Mouse (Mus musculus): ENCODE measurements around the gene Gm36210.
A peak's percentile ranks its signal among the peaks of the same experiment; 100 is the strongest.
"Not testable (repeated sequence)": the region's sequence is repeated elsewhere in the genome, so short reads cannot be mapped to it uniquely, and the experiment has no call there.

Gene Gm36210

DNA sequence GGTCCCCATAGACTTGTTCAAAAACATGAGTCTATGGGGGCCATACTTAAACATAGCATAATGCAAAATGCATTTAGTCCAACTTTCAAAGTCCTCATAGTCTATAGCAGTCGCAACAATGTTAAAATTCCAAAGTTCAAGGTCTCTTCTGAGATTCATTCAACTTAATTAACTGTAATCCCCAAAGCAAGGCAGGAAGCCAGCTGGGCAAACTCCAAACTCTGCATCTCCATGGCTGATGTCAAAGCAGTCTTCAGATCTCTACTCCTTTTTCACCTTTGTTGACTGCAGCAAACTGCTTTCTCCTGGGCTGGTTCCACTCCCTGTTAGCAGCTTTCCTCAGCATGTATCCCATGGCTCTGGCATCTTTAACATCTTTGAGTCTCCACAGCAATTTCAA is 27.3 kb downstream of the Gm36210 start:
- DNase-seq (ENCODE audit: low read depth, low spot score), result not testable (repeated sequence)

DNA sequence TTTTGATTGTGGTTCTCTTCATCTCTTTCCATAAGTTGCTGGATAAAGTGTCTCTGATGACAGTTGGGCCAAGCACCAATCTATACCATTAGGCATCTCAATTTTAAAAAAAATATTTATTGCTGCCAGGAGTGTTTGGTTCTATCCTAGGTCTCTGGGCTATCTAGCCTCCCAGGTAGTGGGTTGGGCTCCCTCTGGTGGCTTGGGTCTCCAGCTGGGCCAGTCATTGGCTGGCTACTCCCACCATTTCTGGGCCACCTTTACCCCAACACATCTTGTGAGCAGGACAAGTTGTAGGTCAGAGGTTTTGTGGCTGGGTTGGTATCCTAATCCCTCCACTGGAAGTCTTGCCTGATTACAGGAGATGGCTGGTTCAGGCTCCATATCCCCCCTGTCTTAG is 28.1 kb downstream of the Gm36210 start:
- no peak for DNase-seq (ENCODE audit: low read depth, low spot score)

DNA sequence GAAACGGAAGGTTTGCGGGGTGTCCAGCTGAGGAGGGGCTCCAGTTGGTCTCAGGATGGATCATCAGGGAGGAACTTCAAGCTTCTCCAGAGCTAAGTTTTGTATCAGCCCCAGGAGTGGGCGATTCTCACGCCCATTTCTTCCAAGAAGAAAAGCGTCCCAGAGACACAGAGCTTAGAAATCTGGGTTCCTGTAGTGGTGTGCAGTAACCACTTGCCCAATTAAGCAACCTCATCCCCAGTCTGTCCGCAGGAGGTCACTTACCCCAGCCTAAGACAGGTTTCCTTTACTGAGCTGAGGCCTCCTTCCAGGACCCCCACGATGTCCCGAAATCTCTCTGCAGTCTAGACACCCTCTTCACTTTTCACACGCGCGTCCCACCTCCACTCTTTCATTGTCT is 29.1 kb downstream of the Gm36210 start:
- DNase-seq (ENCODE audit: low read depth, low spot score), result no peak

DNA sequence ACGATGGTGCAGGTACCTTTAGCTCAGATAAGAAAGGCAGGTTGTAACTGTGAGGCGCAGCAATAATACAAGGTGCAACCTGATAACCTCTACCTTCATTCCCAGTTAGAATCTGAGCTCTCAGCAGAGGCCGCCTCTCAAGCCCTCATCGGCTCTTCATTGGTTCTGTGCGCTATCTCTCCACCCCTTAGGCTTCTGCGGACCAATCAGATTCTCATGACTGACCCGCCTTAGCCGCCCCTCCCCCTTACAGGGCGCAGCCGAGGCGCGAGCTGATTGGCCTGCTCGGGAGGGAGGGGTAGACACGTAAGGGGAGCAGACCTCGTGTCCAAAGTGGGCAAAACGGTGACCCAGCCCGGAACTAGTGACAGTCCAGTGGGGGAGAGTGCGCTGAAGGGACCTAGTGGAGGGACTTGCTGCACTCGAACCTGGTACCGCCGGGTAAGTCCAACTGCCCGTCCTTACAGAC is 29.5 kb downstream of the Gm36210 start, which contains the start of gene Isoc2a:
TSS of gene Isoc2a (plus strand) at position 401 of the 469 bp plus-strand sequence.
- peak; percentile 96 for DNase-seq (ENCODE audit: low read depth, low spot score)

DNA sequence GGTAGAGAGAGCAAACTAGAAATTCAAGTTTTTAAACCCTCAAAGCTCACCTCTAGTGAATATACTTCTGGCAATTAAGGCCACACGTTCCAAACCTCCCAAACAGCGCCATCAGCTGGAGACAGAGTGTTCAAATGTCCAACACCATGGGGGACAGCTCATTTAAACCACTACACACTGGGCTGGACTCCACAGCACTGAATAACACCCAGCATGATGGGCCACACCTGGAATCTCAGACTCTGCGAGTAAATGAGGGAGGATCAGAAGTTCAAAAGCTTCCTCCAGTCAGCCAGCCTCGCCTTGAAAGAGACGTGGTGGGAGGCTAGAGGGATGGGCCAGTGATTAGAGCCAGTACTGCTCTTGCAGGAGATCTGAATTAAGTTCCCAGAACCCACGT is 36.2 kb downstream of the Gm36210 start, which contains the start of gene Isoc2b:
TSS of gene Isoc2b (minus strand) at position 126 of the 400 bp plus-strand sequence.
- no peak for DNase-seq (ENCODE audit: low read depth, low spot score)

DNA sequence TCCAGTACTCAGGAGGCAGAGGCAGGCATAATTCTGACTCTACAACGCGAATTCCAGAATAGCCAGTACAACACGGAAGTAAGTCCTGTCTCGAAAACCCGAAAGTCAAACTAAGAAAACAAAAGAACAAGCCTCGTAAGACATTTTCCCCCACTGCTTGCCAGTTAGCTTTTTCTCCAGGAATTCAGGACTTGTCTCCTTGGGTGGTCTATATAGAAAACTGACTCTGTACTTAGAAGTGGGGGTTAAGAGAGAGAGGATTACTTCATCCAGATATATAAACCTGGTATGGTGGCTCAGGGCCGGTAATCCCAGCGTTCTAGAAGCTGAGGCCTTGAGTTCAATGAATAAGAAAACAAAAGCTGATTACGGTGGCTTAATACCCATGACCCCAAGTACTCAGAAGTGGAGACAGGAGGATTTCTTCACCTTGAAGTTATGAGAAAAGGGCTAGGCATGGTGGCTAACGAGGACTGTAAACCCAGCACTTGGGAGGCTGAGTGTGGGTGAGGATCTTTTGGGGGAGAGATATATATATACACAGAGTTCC is 39.6 kb downstream of the Gm36210 start:
- no peak for DNase-seq (ENCODE audit: low read depth, low spot score)

DNA sequence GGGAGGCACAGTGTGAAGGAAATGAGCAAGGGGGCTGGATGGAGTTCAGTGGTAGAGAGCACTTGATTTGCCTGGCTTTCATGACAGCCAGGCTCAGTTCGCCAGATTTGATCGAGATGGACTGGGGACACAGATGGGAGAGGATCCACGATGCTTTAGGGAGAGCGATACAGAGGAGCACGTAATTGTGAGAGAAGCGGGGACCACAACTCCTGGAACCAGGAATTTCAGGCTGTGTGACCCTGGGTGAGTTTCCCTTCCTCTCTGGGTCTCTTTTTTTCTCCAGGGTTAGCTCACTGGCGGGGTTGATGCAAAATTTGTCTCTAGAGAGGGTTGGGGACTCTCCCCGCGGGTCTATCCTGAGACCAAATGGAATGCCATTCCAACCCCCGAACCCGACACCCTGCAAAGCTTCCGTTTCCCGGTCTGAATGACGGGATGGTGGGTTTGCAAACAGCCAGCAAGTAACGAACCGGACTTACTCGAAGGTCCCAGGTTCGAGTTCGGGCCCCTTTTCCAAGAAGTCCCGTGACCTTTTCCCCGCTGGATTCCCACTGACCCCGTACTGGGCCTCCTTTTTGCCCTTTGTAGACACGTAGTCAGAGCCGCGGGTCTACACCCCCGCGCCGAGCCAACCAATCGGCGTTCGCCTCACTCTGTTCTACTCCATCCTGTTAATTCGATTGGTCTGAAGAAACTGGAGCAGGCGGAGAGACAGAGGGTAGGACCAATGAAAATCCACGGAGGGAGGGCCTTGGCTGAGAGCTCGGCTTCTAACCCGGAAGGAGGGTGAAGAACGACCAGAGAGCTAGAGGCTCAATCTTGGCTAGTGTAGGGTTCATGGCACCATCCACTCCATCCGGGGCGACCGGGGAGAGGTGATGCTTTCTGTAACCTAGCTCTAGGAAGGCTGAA is 40.5 kb downstream of the Gm36210 start:
- DNase-seq (ENCODE audit: low read depth, low spot score), result peak; percentile 97

DNA sequence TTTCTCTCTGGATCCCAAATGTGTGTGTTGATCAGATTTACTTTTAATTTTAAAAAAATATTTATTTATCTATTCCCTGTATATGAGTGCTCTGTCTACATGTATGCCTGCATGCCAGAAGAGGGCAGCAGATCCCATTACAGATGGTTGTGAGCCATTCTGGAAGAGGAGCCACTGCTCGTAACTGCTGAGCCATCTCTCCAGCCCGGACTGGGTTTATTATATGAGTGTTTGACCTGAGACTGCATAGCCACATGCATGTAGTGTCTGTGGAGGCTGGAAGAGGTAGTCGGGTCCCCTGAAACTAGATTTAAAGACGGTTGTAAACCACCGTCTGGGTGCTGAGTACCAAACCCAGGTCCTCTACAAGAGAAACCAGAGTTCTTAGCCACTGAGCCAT is 41.2 kb downstream of the Gm36210 start:
- no peak for DNase-seq (ENCODE audit: low read depth, low spot score)

DNA sequence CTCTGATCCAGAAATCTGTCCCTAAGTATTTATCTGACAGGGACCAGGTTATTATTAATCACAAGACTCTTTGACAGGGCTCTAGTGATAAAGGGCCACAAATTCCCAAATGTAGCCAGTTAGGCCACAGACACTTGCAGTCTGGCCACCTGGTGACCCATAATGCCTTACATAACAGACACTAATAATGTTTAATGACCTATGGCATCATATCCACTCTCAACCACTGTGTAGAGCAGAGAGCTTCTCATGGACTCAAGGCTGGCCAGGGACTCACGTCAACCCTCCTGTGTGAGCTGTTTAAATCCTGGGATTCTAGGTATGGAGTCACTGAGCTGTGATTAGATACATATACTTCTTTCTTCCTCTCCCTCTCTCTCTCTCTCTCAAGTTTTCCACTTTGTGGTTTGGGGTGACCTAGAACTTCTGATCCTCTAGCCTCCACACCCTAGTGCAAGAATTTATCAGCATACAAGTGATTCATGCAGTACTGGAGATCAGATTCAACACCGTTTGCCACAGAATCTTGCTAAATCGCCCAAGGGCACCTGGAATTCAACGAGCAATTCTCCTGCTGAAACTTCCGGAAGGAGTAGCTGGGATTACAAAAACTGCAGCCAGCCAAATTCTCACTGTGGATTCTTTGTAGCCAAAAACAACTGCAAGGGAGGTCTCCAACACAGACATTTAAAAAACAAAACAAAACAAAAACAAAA is 42.0 kb downstream of the Gm36210 start:
- no peak for DNase-seq (ENCODE audit: low read depth, low spot score)

DNA sequence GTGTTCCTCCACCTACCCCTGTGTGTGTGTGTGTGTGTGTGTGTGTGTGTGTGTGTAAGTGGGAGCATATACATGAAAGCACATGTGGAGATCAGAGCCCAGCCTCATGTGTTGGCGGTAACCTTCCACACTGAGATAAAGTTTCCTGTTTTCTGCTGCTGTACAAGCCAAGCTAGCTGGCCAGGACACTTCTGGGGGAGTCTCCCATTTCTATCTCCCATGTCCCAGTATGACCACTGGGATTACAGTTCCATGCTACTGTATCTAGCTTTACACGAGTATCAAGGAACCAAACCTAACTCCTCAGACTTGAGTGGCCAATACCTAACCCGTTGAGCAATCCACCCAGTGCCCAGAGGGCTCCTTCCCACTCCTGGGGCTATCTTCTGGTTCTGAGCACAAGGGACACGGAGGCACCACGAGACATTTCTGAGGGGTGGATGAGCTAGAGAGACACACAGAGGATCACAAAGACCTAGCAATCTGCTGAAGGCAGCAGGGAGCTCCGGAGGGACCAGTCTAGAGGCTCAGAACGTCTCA is 42.7 kb downstream of the Gm36210 start:
- no peak for DNase-seq (ENCODE audit: low read depth, low spot score)

DNA sequence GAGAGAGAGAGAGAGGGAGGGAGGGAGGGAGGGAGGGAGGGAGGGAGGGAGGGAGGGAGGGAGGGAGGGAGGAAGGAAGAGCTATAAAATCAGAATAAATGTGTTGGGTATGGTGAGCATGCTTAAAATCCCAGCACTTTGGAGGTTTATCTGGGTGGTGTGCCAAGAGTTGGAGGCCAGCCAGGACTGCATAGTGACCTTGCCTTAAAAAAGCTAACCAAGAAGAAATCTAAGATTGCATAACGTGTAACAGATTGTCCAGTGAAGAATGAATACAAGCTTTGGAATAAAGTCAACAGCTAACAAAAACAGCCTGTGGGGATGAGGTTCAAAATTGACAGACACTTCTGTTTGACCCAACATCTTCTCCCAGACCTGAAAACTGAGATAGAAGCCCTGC is 43.3 kb downstream of the Gm36210 start:
- no peak for DNase-seq (ENCODE audit: low read depth, low spot score)

DNA sequence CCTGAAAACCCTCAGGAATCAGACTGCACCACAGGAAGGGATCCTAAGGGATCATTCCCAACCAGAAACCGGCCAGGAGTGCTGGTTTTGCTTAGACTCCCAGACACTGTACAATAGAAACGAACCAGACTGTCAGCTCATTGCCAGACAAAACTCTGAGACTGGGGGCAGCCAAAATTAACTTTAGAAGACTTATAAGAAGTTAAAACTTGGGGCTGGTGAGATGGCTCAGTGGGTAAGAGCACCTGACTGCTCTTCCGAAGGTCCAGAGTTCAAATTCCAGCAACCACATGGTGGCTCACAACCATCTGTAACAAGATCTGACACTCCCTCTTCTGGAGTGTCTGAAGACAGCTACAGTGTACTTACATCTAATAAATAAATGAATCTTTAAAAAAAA is 45.4 kb downstream of the Gm36210 start:
- not testable (repeated sequence) for DNase-seq (ENCODE audit: low read depth, low spot score)

DNA sequence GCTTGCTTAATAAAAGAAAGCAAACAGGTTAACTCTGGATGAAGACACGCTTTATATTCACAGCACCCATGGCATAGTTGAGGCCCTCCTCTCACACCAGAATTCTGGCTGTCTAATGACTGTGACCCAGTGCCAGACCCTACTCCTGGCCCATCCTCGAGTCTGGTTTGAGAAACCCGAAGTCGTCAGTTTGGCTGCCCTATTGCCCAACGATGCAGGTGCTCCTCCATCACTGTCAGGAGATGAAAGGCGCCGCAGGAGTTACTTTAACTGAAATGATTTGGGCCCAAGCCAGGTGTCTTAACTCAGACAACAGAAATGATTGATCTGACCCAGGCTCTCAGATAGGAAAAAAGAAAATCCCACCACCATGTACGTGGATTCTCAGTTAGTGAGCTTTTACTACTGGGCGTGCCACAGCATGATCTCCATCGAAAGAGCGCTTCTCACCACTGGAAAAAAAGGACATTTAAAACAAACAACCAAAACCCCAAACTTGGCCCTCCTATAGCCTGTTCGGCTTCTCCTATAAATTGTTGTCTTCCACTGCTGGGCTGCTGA is 46.8 kb downstream of the Gm36210 start:
- no peak for DNase-seq (ENCODE audit: low read depth, low spot score)

DNA sequence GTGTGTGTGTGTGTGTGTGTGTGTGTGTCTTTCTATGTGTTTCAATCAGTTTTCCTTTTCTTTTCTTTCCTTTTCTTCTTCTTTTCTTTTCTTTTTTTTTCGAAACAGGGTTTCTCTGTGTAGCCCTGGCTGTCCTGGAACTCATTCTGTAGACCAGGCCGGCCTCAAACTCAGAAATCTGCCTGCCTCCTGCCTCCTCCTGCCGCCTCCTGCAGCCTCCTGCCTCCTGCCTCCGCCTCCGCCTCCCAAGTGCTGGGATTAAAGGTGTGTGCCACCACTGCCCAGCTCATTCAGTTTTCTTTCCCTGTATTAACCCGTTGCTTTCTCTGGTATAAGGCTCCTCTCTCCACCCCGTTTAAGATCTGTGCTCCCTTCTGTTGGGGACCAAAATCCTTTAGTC is 49.0 kb downstream of the Gm36210 start:
- no peak for DNase-seq (ENCODE audit: low read depth, low spot score)

DNA sequence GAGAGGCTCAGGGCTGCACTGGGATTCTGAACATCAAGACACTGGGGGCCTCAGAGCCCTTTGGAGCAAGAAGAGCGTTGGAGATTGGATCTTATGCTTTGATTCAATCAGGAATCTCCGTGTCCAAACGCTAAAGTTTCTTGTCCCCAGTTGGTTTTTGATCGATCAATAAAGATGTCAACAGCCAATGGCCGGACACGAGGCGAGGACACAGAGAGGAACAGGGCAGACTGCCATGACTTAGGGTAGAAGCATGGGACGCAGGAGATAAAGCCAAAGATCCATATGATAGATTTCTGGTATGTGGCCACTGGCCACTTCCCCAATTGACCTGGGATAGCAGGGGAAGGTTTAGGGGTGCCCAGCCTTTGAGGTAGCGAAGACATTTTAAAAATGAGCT is 49.8 kb downstream of the Gm36210 start:
- no peak for DNase-seq (ENCODE audit: low read depth, low spot score)

DNA sequence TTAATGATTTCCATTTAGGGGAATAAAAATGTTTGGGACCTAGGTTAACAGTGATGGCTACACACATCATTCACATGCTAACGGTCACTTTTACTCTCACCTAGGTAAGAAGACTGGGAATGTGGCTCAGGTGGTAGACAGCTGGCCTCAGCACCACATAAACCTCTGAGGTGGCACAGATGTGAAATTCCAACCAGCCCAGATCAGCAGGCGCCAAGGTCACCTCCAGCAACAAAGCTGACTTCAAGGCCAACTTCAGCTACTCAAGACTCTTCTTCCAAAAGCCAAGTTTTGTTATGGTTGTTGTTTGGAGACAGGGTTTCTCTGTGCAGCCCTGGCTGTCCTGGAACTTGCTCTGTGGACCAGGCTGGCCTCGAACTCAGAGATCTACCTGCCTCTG is 52.7 kb downstream of the Gm36210 start:
- no peak for DNase-seq (ENCODE audit: low read depth, low spot score)

DNA sequence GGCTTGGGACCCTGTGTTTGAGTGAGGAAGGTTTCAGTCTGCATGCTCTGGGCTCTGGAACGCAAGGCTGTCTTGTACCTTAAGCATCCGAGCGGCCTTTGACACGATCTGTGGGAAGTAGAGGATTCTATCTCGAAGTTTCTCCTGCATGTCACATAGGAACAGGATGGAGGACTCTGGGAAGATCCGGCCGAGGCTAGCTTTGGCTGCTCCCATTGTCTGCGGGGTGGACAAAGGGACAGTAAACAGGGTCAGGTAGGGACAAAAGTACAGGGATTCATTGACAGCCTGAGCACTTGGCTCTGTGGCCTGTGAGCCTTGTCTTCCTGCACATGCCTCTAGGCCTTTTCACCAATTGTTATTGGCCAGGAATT is 55.0 kb downstream of the Gm36210 start:
- DNase-seq (ENCODE audit: low read depth, low spot score), result no peak

DNA sequence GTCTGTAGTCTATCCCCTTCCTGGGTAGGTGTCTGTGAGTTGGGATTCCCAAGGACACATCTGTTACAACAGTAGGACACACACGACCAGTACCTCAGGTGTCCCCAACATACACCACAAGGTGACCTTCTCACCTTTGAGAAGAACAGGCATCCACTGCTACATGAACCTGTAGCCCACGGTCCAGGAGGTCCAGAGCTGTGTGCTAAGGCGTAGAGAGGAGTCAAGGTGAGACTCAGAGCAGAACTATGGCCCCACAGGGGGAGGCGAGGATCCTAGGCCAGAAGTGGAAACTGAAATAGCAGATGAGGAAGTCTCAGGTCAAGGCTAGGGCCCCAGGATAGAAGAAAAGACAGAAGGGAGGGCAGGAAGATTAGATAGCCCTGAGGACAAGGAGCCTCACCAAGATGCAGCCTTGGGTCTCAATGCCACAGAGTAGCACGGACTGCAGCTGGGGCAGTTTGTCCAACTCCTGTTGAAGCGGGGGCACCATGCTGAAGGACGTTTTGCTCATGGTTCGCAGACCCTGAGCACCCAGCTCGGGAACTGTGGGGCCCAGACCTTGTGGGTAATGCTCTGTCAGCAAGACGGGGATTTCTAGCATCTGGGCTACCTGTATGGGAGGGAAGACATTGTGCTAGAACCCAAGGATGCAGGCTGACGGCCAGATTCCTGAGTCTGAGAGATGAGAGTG is 55.5 kb downstream of the Gm36210 start:
- DNase-seq (ENCODE audit: low read depth, low spot score), result no peak

DNA sequence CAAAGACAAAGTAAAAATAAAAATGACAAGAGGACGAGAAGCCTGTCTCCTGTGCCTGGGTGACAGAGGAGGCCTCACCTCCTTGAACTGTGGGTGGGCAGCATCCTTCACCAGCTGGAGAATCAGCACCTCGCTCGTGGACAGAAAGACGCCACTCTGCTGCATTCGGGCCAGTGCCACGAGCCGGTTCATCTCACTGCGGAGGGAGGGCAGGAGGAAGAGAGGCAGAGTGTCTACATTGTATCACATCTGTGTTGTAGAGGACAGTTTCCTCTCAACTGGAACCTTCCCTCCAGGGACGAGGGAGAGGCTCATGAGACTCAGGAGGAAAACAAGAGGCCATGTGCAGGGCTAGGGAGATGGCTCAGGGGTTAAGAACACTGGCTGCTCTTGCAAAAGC is 56.9 kb downstream of the Gm36210 start:
- DNase-seq (ENCODE audit: low read depth, low spot score), result no peak
